Mouse (Mus musculus): ENCODE measurements around the gene Pla2g1b.

- TF ChIP-seq CTCF (IDR thresholded peaks at IDR 0.05; ENCODE audit: low read depth, low read length) (no peak), POLR2A (IDR thresholded peaks at IDR 0.05; ENCODE audit: extremely low read depth, insufficient read depth, low read length) (no peak)
Measured at GRCm38 (mm10) chr5:115507981-115508858, 42.2 kb downstream of the Pla2g1b start.

Measured in liver, adult 2 months (tissue).